Mouse (Mus musculus) erythroblast, embryonic 14.5 days (primary cell): ENCODE measurements around the gene Gstt2.

ENCODE experiments used
- GATA1 ChIP-seq: IDR thresholded peaks from 2 replicates; pipeline ENCODE4 v1.6.1; 2012; ENCODE audit warnings: low read length, inconsistent platforms, mixed read lengths
- TAL1 ChIP-seq: IDR thresholded peaks from 3 replicates; pipeline ENCODE4 v1.6.1; 2012; ENCODE audit warnings: low read length, inconsistent platforms, mixed read lengths

DNA sequence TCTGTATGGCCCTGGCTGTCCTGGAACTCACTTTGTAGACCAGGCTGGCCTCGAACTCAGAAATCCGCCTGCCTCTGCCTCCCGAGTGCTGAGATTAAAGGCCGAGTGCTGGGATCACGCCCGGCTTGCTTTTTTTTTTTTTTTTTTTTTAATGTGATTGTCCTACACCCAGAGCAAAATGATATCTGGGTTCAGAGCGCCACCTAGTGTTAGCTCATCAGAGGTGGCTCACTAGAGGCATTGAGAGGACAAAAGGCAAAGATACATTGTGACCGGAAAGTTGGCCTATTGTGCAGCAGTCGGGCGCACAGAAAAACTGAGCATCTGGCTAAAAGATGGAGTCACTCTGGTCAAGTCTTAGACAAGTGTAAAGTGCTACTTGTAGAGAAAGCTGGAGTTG, 16.2 kb upstream of the Gstt2 start:
- TF ChIP-seq TAL1, result no peak
- no peak for TF ChIP-seq GATA1
